Mouse (Mus musculus): ENCODE results near the gene Ninj1. TPM values are rescaled to one million over a fixed set of nuclear protein-coding genes. Genes with fewer than 3 reads are reported as not detected.

Gene Ninj1
- total RNA-seq, 2 experiments from 2014 or later: 44.6 to 52.5 TPM

DNA sequence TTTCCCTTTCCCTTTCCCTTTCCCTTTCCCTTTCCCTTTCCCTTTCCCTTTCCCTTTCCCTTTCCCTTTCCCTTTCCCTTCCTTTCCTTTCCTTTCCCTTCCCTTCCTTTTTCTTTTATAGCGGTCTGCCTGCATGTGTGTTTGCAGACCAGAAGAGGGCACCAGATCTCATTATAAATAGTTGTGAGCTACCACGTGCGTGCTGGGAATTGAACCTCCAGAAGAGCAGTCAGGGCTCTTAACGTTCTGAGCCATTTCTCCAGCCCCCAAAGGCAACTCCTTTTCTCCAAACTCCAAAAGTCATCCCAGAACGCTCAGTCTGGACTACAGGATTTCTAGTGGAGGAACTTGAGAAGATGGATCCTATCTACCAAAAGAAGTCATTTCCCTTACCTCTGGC, 33.6 kb downstream of the Ninj1 start:
- no peak for ATAC-seq (replicated peaks; ENCODE audit: poor library complexity, severe bottlenecking)

GRCm38 (mm10) chr13:49224314-49224713, 37.0 kb downstream of the Ninj1 start:
- ATAC-seq (replicated peaks; ENCODE audit: poor library complexity, severe bottlenecking): no peak

DNA sequence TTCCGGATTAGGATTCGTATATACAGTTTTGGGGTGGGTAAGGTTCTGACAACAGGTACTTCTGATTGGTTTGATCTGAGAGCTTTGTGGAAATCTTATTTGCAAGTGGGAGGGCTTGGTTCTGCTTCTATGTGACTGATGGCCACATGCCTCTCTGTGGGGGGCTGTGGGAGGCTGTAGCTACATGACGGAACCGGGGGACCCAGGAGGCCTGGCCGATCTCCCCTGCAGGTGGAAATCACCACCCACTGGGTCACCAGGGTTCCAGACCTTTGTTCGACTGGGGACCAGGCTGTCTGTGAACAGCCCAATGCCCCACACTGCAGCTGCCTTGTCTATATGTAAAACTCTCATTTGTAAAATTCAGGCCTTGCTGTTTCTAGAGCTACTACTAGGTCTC, 37.4 kb downstream of the Ninj1 start:
- no peak for ATAC-seq (replicated peaks; ENCODE audit: poor library complexity, severe bottlenecking)

GRCm38 (mm10) chr13:49225159-49225558, 37.9 kb downstream of the Ninj1 start:
- peak; percentile 41; the same call in 1 of the 2 replicates for ATAC-seq (replicated peaks; ENCODE audit: poor library complexity, severe bottlenecking)

GRCm38 (mm10) chr13:49225633-49226032, 38.3 kb downstream of the Ninj1 start:
- ATAC-seq (replicated peaks; ENCODE audit: poor library complexity, severe bottlenecking): peak; percentile 75

GRCm38 (mm10) chr13:49233792-49234572, 46.7 kb downstream of the Ninj1 start:
- no peak for ATAC-seq (replicated peaks; ENCODE audit: poor library complexity, severe bottlenecking)

DNA sequence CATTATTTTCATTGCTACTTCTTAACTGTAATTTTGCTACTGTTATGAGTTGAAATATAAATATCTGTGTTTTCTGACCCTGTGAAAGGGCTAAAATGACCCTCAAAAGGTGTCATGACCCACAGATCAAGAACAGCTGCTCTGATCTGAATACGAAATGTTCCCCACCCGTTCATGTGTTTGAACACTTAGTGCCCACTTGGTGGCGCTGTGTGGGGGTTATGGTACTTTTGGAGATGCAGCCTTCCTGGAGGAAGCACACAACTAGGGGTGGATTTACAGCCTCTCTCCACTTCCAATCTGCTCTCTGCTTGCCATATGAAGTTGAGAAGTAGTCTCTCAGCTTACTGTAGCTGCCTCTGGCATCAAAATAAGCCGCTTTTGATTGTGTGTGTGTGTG, 47.4 kb downstream of the Ninj1 start:
- no peak for ATAC-seq (replicated peaks; ENCODE audit: poor library complexity, severe bottlenecking)

- ATAC-seq (replicated peaks; ENCODE audit: poor library complexity, severe bottlenecking): no peak
Measured at GRCm38 (mm10) chr13:49237617-49238016, 50.3 kb downstream of the Ninj1 start.

- no peak for ATAC-seq (replicated peaks; ENCODE audit: poor library complexity, severe bottlenecking)
Measured at GRCm38 (mm10) chr13:49238737-49239136, 51.5 kb downstream of the Ninj1 start.

DNA sequence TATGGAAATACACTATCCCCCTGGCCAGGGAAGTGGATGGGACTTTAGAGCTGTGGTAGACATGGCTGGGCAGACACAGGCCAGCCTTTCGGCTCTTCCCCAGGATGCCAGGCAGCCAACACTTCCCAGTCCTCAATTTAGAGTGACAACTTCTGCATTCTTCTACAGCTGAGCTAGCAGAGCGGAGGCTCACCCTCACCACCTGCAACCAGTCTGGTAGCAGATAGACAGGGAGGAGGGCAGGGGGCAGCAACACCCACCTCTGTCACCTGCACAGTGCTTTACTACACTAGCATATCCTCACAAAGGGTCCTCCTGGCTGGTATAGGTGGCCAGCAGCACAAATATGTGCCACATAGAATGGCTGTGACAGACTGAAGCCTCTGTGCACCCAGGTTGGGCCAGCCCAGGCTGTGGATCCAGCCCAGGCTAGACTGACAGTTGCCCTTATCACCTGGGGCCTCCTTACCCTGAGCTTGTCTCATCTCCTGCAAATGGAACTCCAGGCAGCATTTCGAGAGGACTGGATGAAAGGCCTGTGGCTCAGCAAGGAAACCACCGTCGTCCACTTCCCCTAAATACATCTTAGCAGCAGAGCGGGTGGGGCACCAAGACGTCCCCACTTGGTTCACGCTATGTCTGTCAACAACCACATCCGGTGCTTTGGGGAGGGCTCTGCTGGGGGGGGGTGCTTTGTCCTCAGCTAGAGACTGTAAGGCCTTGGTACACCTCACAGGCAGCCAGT, 55.2 kb downstream of the Ninj1 start:
- ATAC-seq (replicated peaks; ENCODE audit: poor library complexity, severe bottlenecking): peak; percentile 89

GRCm38 (mm10) chr13:49243492-49243891, 56.2 kb downstream of the Ninj1 start:
- ATAC-seq (replicated peaks; ENCODE audit: poor library complexity, severe bottlenecking): peak; percentile 21

GRCm38 (mm10) chr13:49245251-49245650, 58.0 kb downstream of the Ninj1 start:
- ATAC-seq (replicated peaks; ENCODE audit: poor library complexity, severe bottlenecking): no peak

Other genes with a start within 250 kb of the Ninj1 start
- gene Fam120a, start 219.5 kb upstream of the Ninj1 start, total RNA-seq (2014; fragmentation: Nextera tagmentation): 161 and 168 TPM in 2 replicates
- 123 and 128 TPM in 2 replicates for gene Fam120a, start 219.5 kb upstream of the Ninj1 start, total RNA-seq (2017)
- not detected in 2 replicates for gene Wnk2, start 39.5 kb upstream of the Ninj1 start, total RNA-seq (2014; fragmentation: Nextera tagmentation)
- not detected in 2 replicates for gene Wnk2, start 39.5 kb upstream of the Ninj1 start, total RNA-seq (2017)
- gene Card19, start 28.6 kb downstream of the Ninj1 start, total RNA-seq (2014; fragmentation: Nextera tagmentation): 24.3 and 26.4 TPM in 2 replicates
- gene Card19, start 28.6 kb downstream of the Ninj1 start, total RNA-seq (2017): 22.3 and 22.4 TPM in 2 replicates
- 6.8 and 9.0 TPM in 2 replicates for gene Susd3, start 61.2 kb downstream of the Ninj1 start, total RNA-seq (2014; fragmentation: Nextera tagmentation)
- 3.0 and 5.7 TPM in 2 replicates for gene Susd3, start 61.2 kb downstream of the Ninj1 start, total RNA-seq (2017)
- gene Fgd3, start 132.8 kb downstream of the Ninj1 start, total RNA-seq (2014; fragmentation: Nextera tagmentation): 6.6 and 7.0 TPM in 2 replicates
- 6.2 and 8.9 TPM in 2 replicates for gene Fgd3, start 132.8 kb downstream of the Ninj1 start, total RNA-seq (2017)
- gene Bicd2, start 154.1 kb downstream of the Ninj1 start, total RNA-seq (2014; fragmentation: Nextera tagmentation): 13.8 and 13.9 TPM in 2 replicates
- gene Bicd2, start 154.1 kb downstream of the Ninj1 start, total RNA-seq (2017): 20.6 and 22.8 TPM in 2 replicates
- gene Ippk, start 233.8 kb downstream of the Ninj1 start, total RNA-seq (2014; fragmentation: Nextera tagmentation): 6.3 and 6.5 TPM in 2 replicates
- gene Ippk, start 233.8 kb downstream of the Ninj1 start, total RNA-seq (2017): 13.8 and 19.4 TPM in 2 replicates

All from granulocyte monocyte progenitor cell, adult 5-6 weeks (primary cell).